Mouse (Mus musculus): ENCODE measurements around the gene Rbl1. TPM values are rescaled to one million over a fixed set of nuclear protein-coding genes. Genes with fewer than 3 reads are reported as not detected.
"Not testable (repeated sequence)": the region's sequence is repeated elsewhere in the genome, so short reads cannot be mapped to it uniquely, and the experiment has no call there.

Rbl1 gene
- polyA plus RNA-seq (2015; fragmentation: Nextera tagmentation; extraction: Ambion mirVana): 17.6 and 20.2 TPM in 2 replicates

DNA sequence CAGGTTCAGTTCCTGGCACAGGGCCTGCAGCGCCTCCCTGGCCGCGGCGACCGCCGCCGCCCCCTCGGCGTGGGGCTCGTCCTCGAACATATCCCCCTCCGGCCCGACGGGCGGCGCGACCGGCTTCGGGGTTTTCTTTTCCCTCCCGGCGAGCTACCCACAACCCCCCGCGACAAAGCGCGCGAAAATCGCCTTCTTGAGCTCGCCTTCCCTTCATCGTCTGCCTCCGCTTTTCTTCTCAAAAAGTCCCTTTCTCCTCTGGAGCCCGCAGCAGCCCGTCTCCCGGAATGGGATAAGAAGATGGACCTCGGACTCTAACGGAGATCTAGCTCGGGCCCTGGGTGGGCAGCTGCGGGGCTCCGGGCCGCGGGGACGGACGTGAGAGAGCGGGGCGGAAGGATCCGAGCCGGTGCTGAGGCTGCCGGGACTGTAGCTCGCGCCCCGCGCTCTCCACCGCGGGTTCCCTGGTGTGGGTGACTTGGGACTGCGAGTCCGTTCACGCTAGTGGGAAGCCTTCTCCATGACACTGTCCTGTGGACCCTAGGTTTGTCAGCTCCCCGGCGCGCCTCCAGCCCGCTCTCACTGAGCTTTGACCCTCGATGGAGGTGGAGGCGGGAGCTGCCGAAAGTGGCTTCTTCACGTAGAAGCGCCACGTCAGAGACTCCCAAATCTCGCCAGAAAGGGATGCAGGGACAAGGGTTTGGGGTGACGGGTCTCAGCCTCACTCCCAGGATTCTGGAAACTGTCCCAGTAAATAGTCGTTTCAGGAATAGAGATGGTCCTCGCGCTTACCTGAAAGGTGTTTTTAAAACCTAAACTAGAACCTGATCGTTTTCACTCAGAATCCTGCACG is at the start of gene Rbl1:
Rbl1 (minus strand) TSS at position 169 of the 853 bp plus-strand sequence.
- Histone ChIP-seq H3K9me3 (replicated peaks; ENCODE audit: control insufficient read depth, low read length) (no peaks in the 10 kb centered on the region), H3K36me3 (ENCODE audit: control insufficient read depth, insufficient read depth, low read length) (no peaks in the 10 kb centered on the region), H3K27me3 (ENCODE audit: control insufficient read depth, insufficient read depth, low read length) (no peaks in the 10 kb centered on the region), H3K4me2 (ENCODE audit: low read depth, low read length) (peak within 1 kb of the TSS; percentile 69), H3K4me1 (ENCODE audit: control insufficient read depth, insufficient read depth, low read length) (peaks cover 5% of the 10 kb centered on the region; the same call in 1 of the 2 replicates), H3K4me3 (replicated peaks; ENCODE audit: low read length) (peak within 1 kb of the TSS; percentile 76), H3K27ac (ENCODE audit: low read length) (peak within 1 kb of the TSS; percentile 97), H3K9ac (ENCODE audit: low read length) (peak within 1 kb of the TSS; percentile 97)
- WGBS: under 1% methylated on average over 72 of the region's 73 CpGs
- ATAC-seq (ENCODE audit: insufficient read depth, low FRiP score): peak; percentile 90

DNA sequence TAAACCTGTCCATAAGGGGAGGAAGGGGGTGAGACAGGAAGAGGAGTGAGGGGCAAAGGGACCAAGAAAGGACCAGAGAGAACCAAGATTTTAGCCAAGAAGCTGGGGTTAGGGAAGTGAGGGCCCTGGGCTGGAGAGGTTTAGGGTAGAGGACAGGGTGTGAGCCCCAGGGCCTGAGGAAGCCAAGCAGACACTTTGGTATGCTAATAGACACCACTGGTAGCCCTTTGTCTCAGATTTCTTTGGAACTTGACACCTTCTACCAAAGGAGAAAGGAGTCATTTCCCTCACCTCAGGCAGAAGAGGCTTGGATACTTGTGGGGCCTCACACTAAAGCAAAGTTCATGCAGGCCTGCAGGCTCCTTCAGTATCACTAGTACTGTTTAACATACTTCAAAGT is 43.8 kb upstream of the Rbl1 start:
- no peaks in the 10 kb centered on the region for H3K27me3 ChIP-seq (ENCODE audit: control insufficient read depth, insufficient read depth, low read length)
- no peak for ATAC-seq (ENCODE audit: insufficient read depth, low FRiP score)
- H3K9me3 ChIP-seq (replicated peaks; ENCODE audit: control insufficient read depth, low read length): no peaks in the 10 kb centered on the region
- H3K4me3 ChIP-seq (replicated peaks; ENCODE audit: low read length): no peak overlapping the region
- no peak overlapping the region for H3K27ac ChIP-seq (ENCODE audit: low read length)
- no peaks in the 10 kb centered on the region for H3K36me3 ChIP-seq (ENCODE audit: control insufficient read depth, insufficient read depth, low read length)
- H3K4me1 ChIP-seq (ENCODE audit: control insufficient read depth, insufficient read depth, low read length): no peaks in the 10 kb centered on the region
- no peak overlapping the region for H3K9ac ChIP-seq (ENCODE audit: low read length)
- no peak overlapping the region for H3K4me2 ChIP-seq (ENCODE audit: low read depth, low read length)

DNA sequence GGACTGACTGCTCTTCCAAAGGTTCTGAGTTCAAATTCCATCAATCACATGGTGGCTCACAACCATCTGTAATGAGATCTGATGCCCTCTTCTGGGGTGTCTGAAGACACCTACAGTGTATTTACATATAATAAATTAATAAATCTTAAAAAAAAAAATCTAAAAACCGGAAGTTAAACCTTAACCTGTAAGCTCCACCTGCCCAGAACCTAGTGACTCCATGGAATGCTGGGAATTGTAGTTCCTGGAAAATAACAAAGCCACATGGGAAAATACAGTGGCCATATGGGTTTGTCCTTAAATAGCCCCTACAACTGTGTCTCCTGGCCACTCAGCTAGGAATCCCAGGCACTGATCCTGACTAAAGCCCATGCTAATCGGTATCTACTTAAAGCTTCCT is 41.3 kb upstream of the Rbl1 start:
- Histone ChIP-seq H3K27me3 (ENCODE audit: control insufficient read depth, insufficient read depth, low read length) (no peaks in the 10 kb centered on the region), H3K9me3 (replicated peaks; ENCODE audit: control insufficient read depth, low read length) (0 out of 2 replicates have a peak, but pooled peaks cover 3% of the 10 kb centered on the region), H3K4me1 (ENCODE audit: control insufficient read depth, insufficient read depth, low read length) (no peaks in the 10 kb centered on the region), H3K4me2 (ENCODE audit: low read depth, low read length) (no peak overlapping the region), H3K27ac (ENCODE audit: low read length) (no peak overlapping the region), H3K9ac (ENCODE audit: low read length) (no peak overlapping the region), H3K4me3 (replicated peaks; ENCODE audit: low read length) (no peak overlapping the region), H3K36me3 (ENCODE audit: control insufficient read depth, insufficient read depth, low read length) (no peaks in the 10 kb centered on the region)
- 74% methylated on average over 2 of the region's 2 CpGs for whole genome bisulfite sequencing
- no peak for ATAC-seq (ENCODE audit: insufficient read depth, low FRiP score)

DNA sequence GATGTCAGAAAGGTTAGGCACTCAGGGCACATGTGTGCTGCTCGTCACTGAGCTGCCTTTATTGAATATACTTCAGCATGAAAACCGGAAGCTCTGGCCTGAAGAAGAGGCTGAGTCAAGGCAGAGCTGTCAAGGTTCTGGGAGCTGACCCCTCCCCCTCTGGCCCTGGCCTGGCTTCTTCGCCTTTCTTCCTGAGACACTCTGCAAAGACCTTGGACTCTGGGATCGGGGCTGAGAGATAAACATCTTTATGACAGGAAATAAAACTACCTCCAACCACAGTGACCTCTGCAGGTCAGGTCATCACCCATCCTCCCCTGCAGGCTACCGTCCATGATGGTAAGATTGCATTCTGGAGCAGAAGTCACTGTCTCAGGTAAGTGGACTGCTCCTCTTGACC is 40.7 kb upstream of the Rbl1 start:
- ATAC-seq (ENCODE audit: insufficient read depth, low FRiP score): no peak
- H3K9ac ChIP-seq (ENCODE audit: low read length): no peak overlapping the region
- 19% methylated on average over 5 of the region's 5 CpGs for WGBS
- H3K9me3 ChIP-seq (replicated peaks; ENCODE audit: control insufficient read depth, low read length): 0 out of 2 replicates have a peak, but pooled peaks cover 3% of the 10 kb centered on the region
- H3K4me1 ChIP-seq (ENCODE audit: control insufficient read depth, insufficient read depth, low read length): no peaks in the 10 kb centered on the region
- H3K27ac ChIP-seq (ENCODE audit: low read length): no peak overlapping the region
- H3K4me2 ChIP-seq (ENCODE audit: low read depth, low read length): no peak overlapping the region
- H3K27me3 ChIP-seq (ENCODE audit: control insufficient read depth, insufficient read depth, low read length): no peaks in the 10 kb centered on the region
- no peaks in the 10 kb centered on the region for H3K36me3 ChIP-seq (ENCODE audit: control insufficient read depth, insufficient read depth, low read length)
- no peak overlapping the region for H3K4me3 ChIP-seq (replicated peaks; ENCODE audit: low read length)

DNA sequence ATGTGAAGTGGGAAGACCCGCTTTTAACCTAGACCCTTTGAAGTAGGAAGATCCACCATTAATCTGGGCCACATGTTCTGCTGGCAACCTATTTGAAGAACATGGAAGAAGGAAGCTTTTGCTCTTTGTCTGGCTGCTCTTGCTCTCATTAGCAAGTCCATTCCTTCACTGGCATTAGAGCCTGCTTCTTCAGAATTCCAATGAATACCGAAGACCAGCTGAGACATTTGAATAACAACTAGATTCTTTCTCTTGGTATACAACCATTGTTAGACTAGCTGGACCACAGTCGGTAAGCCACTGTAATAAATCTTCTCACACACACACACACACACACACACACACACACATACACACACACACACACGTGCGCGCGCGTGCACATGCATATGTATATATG is 31.6 kb upstream of the Rbl1 start:
- Histone ChIP-seq H3K27me3 (ENCODE audit: control insufficient read depth, insufficient read depth, low read length) (no peaks in the 10 kb centered on the region), H3K4me1 (ENCODE audit: control insufficient read depth, insufficient read depth, low read length) (no peaks in the 10 kb centered on the region), H3K27ac (ENCODE audit: low read length) (no peak overlapping the region), H3K9ac (ENCODE audit: low read length) (no peak overlapping the region), H3K4me3 (replicated peaks; ENCODE audit: low read length) (no peak overlapping the region), H3K4me2 (ENCODE audit: low read depth, low read length) (no peak overlapping the region), H3K36me3 (ENCODE audit: control insufficient read depth, insufficient read depth, low read length) (no peaks in the 10 kb centered on the region), H3K9me3 (replicated peaks; ENCODE audit: control insufficient read depth, low read length) (no peaks in the 10 kb centered on the region)
- no peak for ATAC-seq (ENCODE audit: insufficient read depth, low FRiP score)
- WGBS: 91% methylated on average over 8 of the region's 8 CpGs

DNA sequence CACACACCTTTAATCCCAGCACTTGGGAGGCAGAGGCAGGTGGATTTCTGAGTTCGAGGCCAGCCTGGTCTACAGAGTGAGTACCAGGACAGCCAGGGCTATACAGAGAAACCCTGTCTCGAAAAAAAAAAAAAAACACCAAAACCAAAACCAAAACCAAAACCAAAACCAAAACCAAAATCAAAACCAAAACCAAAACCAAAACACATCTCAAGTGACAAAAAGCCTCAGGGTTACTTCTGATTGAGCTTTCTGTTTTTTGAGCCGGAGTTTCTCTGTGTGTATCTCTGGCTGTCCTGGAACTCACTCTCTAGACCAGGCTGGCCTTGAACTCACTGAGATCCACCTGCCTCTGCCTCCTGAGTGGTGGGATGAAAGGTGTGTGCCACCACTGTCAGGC is 17.6 kb upstream of the Rbl1 start:
- not testable (repeated sequence) for H3K9ac ChIP-seq (ENCODE audit: low read length); H3K9me3 ChIP-seq (replicated peaks; ENCODE audit: control insufficient read depth, low read length); H3K27me3 ChIP-seq (ENCODE audit: control insufficient read depth, insufficient read depth, low read length); H3K36me3 ChIP-seq (ENCODE audit: control insufficient read depth, insufficient read depth, low read length); H3K4me1 ChIP-seq (ENCODE audit: control insufficient read depth, insufficient read depth, low read length); H3K27ac ChIP-seq (ENCODE audit: low read length); H3K4me2 ChIP-seq (ENCODE audit: low read depth, low read length); ATAC-seq (ENCODE audit: insufficient read depth, low FRiP score); H3K4me3 ChIP-seq (replicated peaks; ENCODE audit: low read length)
- WGBS: 91% methylated on average over 3 of the region's 3 CpGs

DNA sequence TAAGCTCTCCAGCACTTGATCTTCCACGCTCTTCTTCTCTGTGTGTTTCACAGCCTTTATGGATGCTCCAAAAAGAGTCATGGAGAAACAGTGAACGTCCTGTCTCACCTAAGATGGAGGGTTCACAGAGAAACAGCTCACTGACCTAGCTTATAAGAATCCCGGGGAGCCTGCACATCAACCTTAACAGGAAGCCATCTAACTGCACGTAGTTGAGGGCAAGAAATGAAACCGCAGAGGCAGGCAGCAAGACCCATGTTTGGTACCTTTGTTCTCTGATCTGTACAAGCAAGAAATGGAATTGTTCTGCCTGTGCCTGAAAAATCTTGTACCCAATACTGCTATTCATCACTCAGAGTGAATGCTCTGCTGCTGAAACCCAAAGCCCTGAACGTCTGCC is 15.8 kb upstream of the Rbl1 start:
- Histone ChIP-seq H3K9ac (ENCODE audit: low read length) (no peak overlapping the region), H3K4me2 (ENCODE audit: low read depth, low read length) (no peak overlapping the region), H3K4me1 (ENCODE audit: control insufficient read depth, insufficient read depth, low read length) (no peaks in the 10 kb centered on the region), H3K4me3 (replicated peaks; ENCODE audit: low read length) (no peak overlapping the region), H3K36me3 (ENCODE audit: control insufficient read depth, insufficient read depth, low read length) (no peaks in the 10 kb centered on the region), H3K9me3 (replicated peaks; ENCODE audit: control insufficient read depth, low read length) (no peaks in the 10 kb centered on the region), H3K27me3 (ENCODE audit: control insufficient read depth, insufficient read depth, low read length) (no peaks in the 10 kb centered on the region), H3K27ac (ENCODE audit: low read length) (no peak overlapping the region)
- ATAC-seq (ENCODE audit: insufficient read depth, low FRiP score): no peak
- 77% methylated on average over 6 of the region's 6 CpGs for WGBS

DNA sequence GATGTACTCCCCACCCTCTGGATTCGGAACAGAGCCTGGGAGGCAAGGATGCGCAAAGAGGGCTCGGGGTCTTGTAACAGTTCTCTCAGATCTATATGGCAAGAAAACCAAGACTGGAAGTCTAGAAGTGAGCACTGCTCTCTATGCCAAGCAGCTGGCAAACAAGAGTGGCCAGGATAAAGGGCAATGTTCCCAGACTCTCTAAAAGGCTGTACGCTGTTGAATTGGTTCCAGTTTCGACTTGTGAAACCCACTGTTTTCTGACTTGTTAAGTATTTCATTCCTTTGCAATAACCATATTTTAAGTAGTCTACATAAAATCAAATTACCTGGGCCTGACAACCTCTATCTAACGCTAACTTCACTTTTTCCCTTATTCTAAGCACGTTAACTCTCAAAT is 7.4 kb upstream of the Rbl1 start:
- Histone ChIP-seq H3K9ac (ENCODE audit: low read length) (no peak overlapping the region), H3K27me3 (ENCODE audit: control insufficient read depth, insufficient read depth, low read length) (no peaks in the 10 kb centered on the region), H3K4me1 (ENCODE audit: control insufficient read depth, insufficient read depth, low read length) (no peaks in the 10 kb centered on the region), H3K4me3 (replicated peaks; ENCODE audit: low read length) (no peak overlapping the region), H3K36me3 (ENCODE audit: control insufficient read depth, insufficient read depth, low read length) (no peaks in the 10 kb centered on the region), H3K27ac (ENCODE audit: low read length) (no peak overlapping the region), H3K4me2 (ENCODE audit: low read depth, low read length) (no peak overlapping the region), H3K9me3 (replicated peaks; ENCODE audit: control insufficient read depth, low read length) (no peaks in the 10 kb centered on the region)
- ATAC-seq (ENCODE audit: insufficient read depth, low FRiP score): no peak
- 91% methylated on average over 7 of the region's 7 CpGs for WGBS

DNA sequence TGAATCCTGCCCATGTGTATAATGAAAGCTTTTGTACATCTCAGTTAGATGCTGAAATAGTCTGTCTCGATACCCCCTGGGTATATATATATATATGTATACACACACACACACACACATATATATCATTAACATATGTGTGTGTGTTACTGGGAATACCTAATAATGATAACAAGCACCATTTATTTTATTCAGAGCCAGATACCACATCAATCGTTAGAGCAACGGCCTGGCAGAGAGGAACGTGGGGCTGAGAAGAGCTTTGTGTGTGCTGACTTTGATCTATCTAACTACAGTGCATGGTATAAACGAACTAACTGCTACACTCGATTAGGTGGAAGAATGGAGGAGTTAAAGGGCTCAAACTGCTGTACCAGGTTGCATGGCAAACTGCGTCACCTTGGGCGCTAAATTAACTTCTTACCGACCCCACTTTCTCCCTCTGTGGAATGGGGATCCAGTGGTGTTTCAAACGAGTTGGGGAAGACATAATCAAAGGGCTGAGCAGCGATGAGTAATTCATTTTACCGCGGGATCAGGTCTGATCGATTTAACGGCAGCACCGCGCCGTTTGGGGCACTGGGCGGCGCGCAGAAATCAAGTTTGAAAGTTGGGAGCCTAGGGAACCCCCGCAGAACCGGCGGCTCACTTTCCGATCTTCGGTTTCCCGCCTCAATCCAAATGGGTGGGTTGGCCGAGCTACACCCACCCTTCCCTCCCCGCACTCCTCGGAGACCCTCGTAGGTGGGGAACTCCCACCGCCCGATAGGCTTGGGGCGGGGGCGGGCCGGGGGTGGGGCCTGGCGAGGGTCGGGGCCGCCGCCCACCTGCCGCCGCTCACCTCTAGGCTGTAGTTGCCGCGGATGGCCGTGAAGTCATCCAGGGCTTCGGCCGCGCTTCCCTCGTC is 622 bp downstream of the Rbl1 start:
- peak overlapping the region; percentile 97 for H3K27ac ChIP-seq (ENCODE audit: low read length)
- H3K9me3 ChIP-seq (replicated peaks; ENCODE audit: control insufficient read depth, low read length): no peaks in the 10 kb centered on the region
- peak overlapping the region; percentile 69 for H3K4me2 ChIP-seq (ENCODE audit: low read depth, low read length)
- H3K4me1 ChIP-seq (ENCODE audit: control insufficient read depth, insufficient read depth, low read length): peaks cover 5% of the 10 kb centered on the region; the same call in 1 of the 2 replicates
- peaks cover 6% of the 10 kb centered on the region for H3K36me3 ChIP-seq (ENCODE audit: control insufficient read depth, insufficient read depth, low read length)
- WGBS: 1% methylated on average over 40 of the region's 49 CpGs
- peak; percentile 86 for ATAC-seq (ENCODE audit: insufficient read depth, low FRiP score)
- H3K4me3 ChIP-seq (replicated peaks; ENCODE audit: low read length): peak overlapping the region; percentile 76
- peak overlapping the region; percentile 97 for H3K9ac ChIP-seq (ENCODE audit: low read length)
- no peaks in the 10 kb centered on the region for H3K27me3 ChIP-seq (ENCODE audit: control insufficient read depth, insufficient read depth, low read length)
